Mouse (Mus musculus) embryonic facial prominence, embryonic 10.5 days (tissue): Measurements from ENCODE around the gene Card11. TPM values are rescaled to one million over a fixed set of nuclear protein-coding genes. Genes with fewer than 3 reads are reported as not detected.

Experiments
- DNase-seq: peaks from one replicate; pipeline ENCODE4 v3.0.0-alpha.2; 2017; ENCODE audit warnings: low spot score
- H3K27ac ChIP-seq: fragments of 300-500 bp; sonication (generic); replicated peaks from 2 replicates; pipeline ENCODE4 v1.5.1; 2016; ENCODE audit warnings: mild to moderate bottlenecking
- H3K27me3 ChIP-seq: fragments of 300-500 bp; sonication (generic); replicated peaks from 2 replicates; pipeline ENCODE4 v1.6.1; 2016; ENCODE audit warnings: low read depth, mild to moderate bottlenecking; ENCODE audit not compliant: poor library complexity, severe bottlenecking
- H3K36me3 ChIP-seq: fragments of 300-500 bp; sonication (generic); replicated peaks from 2 replicates; pipeline ENCODE4 v1.6.1; 2016; ENCODE audit warnings: mild to moderate bottlenecking, moderate library complexity
- H3K4me1 ChIP-seq: fragments of 300-500 bp; sonication (generic); 2 replicates; pipeline ENCODE4 v1.6.1; 2016
- H3K4me3 ChIP-seq: fragments of 300-500 bp; sonication (generic); 2 replicates; pipeline ENCODE4 v1.5.1; 2016; ENCODE audit warnings: mild to moderate bottlenecking, moderate library complexity
- H3K9me3 ChIP-seq: fragments of 300-500 bp; sonication (generic); 2 replicates; pipeline ENCODE4 v1.6.1; 2016; ENCODE audit warnings: mild to moderate bottlenecking
- WGBS: fragments of 180-500 bp; shearing (Covaris S2); methylation state at CpG from one replicate; pipeline ENCODE4 v1.1.7; 2016; 5-methylcytosine and 5-hydroxymethylcytosine counted together
- microRNA-seq: library from miRNA; unstranded; fragments of <30 nt; microRNA quantifications from one replicate; pipeline ENCODE4, GENCODE M21; 2017
- polyA plus RNA-seq: library from polyadenylated mRNA; unstranded; fragments of >200 nt; fragmentation: Nextera tagmentation; extraction: Ambion mirVana; gene quantifications from 2 replicates; pipeline ENCODE4 v1.2.1, GENCODE M21; 2016

Gene Card11
- polyA plus RNA-seq, 1 experiment from 2014 or later = 0.09 TPM

DNA sequence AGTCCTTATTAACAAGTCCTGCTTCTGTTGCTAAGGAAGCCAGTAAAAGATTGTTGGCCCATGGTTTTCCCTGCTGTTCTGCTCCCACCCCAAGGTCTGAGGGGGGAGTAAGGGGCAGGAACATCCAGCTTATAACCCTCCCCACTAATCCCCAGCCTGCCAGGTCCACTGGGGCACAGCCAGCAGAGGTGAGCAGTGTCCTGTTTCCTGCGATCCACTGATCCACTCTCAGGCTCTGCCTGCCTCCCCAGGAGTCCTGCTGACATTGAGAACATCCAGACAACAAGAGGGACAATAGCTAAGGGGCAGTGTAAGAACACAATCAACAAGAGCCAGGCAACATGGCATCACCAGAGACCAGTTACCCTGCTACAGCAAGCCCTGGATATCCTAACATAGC, 173.6 kb downstream of the Card11 start:
- Histone ChIP-seq H3K4me1 (peaks cover 37% of the 10 kb centered on the region), H3K27me3 (no peaks in the 10 kb centered on the region), H3K4me3 (no peak overlapping the region; the same call in 1 of the 2 replicates), H3K36me3 (peaks cover 21% of the 10 kb centered on the region), H3K27ac (0 out of 2 replicates have a peak overlapping the region, but pooled peaks have one; percentile 7), H3K9me3 (no peaks in the 10 kb centered on the region)
- DNase-seq = no peak
- WGBS = 36% methylated on average over 1 of the region's 1 CpGs

DNA sequence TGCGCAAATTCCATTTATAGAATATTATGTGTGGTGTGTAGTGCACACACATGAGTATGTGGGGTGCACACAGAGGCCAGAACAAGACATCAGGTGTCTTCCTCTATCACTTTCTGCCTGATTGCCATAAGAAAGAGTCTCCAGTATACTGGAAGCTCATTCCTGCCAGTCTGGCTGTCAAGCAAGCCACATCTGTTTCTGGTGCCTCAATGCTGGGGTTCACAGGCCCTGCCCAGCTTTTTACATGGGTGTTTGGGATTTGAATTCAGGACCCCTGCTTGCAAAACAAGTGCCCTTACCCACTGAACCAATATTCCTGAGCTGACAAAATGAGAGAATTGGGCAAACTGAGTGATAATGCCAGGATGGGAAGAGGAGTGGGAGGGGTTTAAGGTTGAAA, 174.3 kb downstream of the Card11 start:
- Histone ChIP-seq H3K36me3 (peaks cover 21% of the 10 kb centered on the region), H3K27me3 (no peaks in the 10 kb centered on the region), H3K27ac (no peak overlapping the region), H3K9me3 (no peaks in the 10 kb centered on the region), H3K4me1 (peaks cover 38% of the 10 kb centered on the region), H3K4me3 (no peak overlapping the region)
- WGBS = 94% methylated on average over 1 of the region's 1 CpGs
- DNase-seq = no peak

DNA sequence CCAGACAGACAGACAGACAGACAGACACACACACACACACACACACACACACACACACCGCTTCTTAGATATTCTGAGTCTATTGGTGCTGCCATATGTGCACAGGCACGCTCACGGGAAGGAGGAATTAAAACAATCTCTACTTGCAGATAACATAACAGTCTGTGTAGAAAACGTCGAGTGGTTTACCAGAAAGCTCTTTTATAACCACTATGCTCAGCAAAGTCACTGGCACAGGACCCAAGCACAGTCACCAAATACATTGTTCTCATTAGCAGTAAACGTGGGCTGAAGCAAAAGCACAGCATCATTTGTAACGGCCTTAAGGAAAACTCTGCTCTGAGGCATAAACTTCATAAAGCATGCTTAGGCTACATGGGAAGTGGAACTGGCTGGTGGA, 176.3 kb downstream of the Card11 start:
- 88% methylated on average over 7 of the region's 7 CpGs for WGBS
- no peak for DNase-seq
- H3K4me1 ChIP-seq = peaks cover 44% of the 10 kb centered on the region
- no peak overlapping the region for H3K27ac ChIP-seq
- H3K36me3 ChIP-seq = peaks cover 21% of the 10 kb centered on the region
- H3K9me3 ChIP-seq = no peaks in the 10 kb centered on the region
- H3K4me3 ChIP-seq = no peak overlapping the region
- H3K27me3 ChIP-seq = no peaks in the 10 kb centered on the region

DNA sequence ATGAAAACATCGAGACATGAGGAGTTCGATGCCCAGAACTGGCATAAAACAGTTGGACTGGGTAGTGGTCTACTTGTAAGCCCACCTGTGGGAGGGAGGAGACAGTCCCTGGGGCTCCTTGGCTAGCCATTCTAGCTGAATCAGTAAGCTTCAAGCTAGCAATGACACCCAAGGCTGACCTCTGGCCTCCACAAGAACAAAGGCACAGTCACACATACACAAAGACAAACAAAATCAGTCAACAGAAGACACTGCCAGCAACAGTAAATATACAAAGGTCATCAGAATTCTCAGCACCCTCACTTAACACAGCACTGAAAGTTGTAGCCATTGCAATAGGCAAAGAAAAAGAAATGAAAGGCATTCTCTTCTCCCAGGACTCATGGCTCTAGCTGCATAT, 177.0 kb downstream of the Card11 start:
- Histone ChIP-seq H3K4me3 (no peak overlapping the region), H3K4me1 (peaks cover 37% of the 10 kb centered on the region), H3K27me3 (no peaks in the 10 kb centered on the region), H3K27ac (no peak overlapping the region), H3K9me3 (no peaks in the 10 kb centered on the region), H3K36me3 (peaks cover 21% of the 10 kb centered on the region)
- DNase-seq = no peak
- WGBS = 93% methylated on average over 2 of the region's 2 CpGs

Small RNA genes within 50 kb of the gene (microRNA-seq; reads per million reads assigned to microRNA genes)
- gene Gm44385 = not detected

Other genes with a start within 250 kb of the Card11 start
- gene Gna12, start 170.2 kb downstream of the Card11 start, polyA plus RNA-seq = 11.4 and 14.1 TPM in 2 replicates
- gene Sdk1, start 240.9 kb upstream of the Card11 start, polyA plus RNA-seq = 1.1 and 1.2 TPM in 2 replicates